Mouse (Mus musculus): Measurements from ENCODE around the gene Hoxa1. TPM values are rescaled to one million over a fixed set of nuclear protein-coding genes. Genes with fewer than 3 reads are reported as not detected.

Gene Hoxa1
- polyA plus RNA-seq, 1 experiment from 2014 or later: 0.52 TPM

- Histone ChIP-seq H3K27ac (replicated peaks) (no peak overlapping the region), H3K4me2 (replicated peaks) (no peak overlapping the region), H3K4me1 (peaks cover 11% of the 10 kb centered on the region), H3K27me3 (peaks cover 96% of the 10 kb centered on the region), H3K36me3 (no peaks in the 10 kb centered on the region), H3K4me3 (replicated peaks) (no peak overlapping the region), H3K9me3 (replicated peaks) (no peaks in the 10 kb centered on the region), H3K9ac (no peak overlapping the region)
- no peak for ATAC-seq (ENCODE audit: insufficient number of reproducible peaks, low FRiP score, low TSS enrichment, low read depth)
- WGBS: 8% methylated on average over 16 of the region's 16 CpGs
Measured at GRCm38 (mm10) chr6:52169499-52170165, 11.5 kb upstream of the Hoxa1 start.

DNA sequence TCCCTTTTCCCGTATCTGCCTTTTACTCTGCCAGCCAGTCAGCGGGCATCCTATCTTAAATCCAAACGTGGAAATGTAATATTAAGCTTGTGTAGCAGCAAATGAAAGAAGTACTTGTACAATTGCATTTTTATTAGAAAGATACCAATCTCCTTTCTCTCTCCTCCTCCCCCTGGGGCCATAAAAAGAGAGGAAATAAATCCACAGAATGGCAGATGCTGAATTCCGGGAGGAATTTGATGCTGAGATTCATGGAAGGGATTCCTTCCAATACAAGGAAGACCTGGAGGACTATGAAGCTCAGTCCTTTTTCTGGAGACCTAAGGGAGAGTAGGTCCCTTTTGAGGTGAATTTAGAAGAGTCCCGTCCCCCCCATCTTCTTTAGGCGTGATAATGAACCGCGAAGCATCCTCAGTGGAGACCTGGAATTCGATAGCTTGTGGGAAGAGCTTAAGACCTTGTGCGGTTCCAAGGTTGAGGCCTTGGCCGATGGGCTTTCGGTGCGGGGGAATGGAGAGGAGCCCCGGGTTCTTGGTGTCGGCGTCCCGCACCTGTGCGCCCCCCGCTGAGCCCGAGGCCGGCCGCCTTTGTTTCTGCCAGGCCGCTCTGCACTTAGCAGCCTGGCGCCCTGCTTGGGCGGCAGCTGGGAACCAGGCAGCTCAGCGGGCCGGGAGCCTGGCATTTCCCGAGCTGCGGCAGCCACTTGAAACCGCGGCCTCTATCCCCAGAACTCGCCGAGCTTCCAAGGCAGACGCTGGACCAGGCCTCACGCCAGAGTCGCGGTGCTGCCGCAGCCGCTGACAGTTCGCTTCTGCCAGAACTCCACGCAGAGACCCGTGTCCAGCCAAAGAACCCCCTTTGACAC lies 10.3 kb upstream of the Hoxa1 start:
- no peak overlapping the region for H3K27ac ChIP-seq (replicated peaks)
- H3K4me1 ChIP-seq: peaks cover 11% of the 10 kb centered on the region
- H3K4me3 ChIP-seq (replicated peaks): no peak overlapping the region
- no peaks in the 10 kb centered on the region for H3K36me3 ChIP-seq
- peaks cover 97% of the 10 kb centered on the region for H3K27me3 ChIP-seq
- no peak overlapping the region for H3K9ac ChIP-seq
- no peak overlapping the region for H3K4me2 ChIP-seq (replicated peaks)
- WGBS: 5% methylated on average over 42 of the region's 42 CpGs
- no peak for ATAC-seq (ENCODE audit: insufficient number of reproducible peaks, low FRiP score, low TSS enrichment, low read depth)
- no peaks in the 10 kb centered on the region for H3K9me3 ChIP-seq (replicated peaks)

DNA sequence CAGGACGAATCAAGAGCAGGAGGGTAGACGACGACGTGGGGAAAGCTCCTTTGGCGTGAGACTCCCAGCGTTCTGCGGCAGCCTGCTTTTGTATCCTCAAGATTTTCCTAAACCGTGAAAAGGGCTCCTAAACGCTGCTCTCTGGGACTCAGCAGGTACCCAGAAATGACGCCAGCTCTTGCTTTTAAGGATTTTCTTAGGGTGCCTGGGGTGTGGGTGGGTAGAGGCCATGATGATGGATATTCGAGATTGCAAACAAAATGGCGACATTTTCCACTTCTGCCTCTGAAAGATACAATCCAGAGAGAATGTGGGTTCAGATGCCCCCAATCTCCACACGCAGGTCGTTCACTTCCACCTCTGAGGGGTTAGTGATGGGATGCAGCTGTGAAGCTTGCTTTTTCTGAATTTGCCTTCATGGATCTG lies 9.6 kb upstream of the Hoxa1 start:
- Histone ChIP-seq H3K9ac (no peak overlapping the region), H3K9me3 (replicated peaks) (no peaks in the 10 kb centered on the region), H3K36me3 (no peaks in the 10 kb centered on the region), H3K4me1 (peaks cover 10% of the 10 kb centered on the region), H3K27me3 (peaks cover 97% of the 10 kb centered on the region), H3K4me2 (replicated peaks) (no peak overlapping the region), H3K27ac (replicated peaks) (no peak overlapping the region), H3K4me3 (replicated peaks) (no peak overlapping the region)
- WGBS: 5% methylated on average over 14 of the region's 14 CpGs
- ATAC-seq (ENCODE audit: insufficient number of reproducible peaks, low FRiP score, low TSS enrichment, low read depth): no peak

- Histone ChIP-seq H3K27ac (replicated peaks) (no peak overlapping the region), H3K9me3 (replicated peaks) (no peaks in the 10 kb centered on the region), H3K27me3 (peaks cover 95% of the 10 kb centered on the region), H3K4me2 (replicated peaks) (no peak overlapping the region), H3K36me3 (no peaks in the 10 kb centered on the region), H3K4me1 (peaks cover 4% of the 10 kb centered on the region), H3K9ac (no peak overlapping the region), H3K4me3 (replicated peaks) (no peak overlapping the region)
- WGBS: 17% methylated on average over 1 of the region's 1 CpGs
- no peak for ATAC-seq (ENCODE audit: insufficient number of reproducible peaks, low FRiP score, low TSS enrichment, low read depth)
Measured at GRCm38 (mm10) chr6:52167176-52167575, 9.1 kb upstream of the Hoxa1 start.

DNA sequence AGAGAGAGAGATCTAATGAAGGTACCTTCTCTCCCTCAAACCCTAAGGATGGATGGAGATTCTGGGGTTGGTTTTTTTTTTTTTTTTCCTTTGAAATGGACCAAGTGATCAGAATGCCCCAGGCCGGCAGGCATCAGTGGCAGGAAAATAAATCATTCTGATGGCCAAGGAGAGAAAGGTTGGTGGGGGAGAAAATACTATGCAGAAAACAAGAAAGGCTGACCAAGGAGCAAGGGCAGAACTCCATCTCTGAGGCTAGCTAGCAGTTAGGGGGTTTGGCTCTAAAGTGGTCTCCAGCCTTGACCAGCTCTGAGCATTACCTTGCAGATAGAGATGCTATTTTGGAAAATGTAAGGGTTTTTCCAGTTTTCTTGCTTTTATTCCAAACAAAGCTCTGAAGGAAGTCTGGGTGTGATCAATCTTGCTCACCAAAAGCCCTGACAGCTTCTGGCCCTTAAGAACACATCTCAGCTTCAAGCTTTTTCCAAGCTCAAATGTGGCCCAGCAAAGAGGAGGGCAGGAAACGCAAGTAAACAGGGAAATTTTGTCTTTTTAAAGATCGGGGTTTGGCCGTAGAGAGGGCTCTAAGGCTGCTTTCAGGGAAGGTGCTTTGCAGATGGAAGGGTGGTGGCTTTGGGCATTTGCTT lies 8.4 kb upstream of the Hoxa1 start:
- Histone ChIP-seq H3K9ac (no peak overlapping the region), H3K4me3 (replicated peaks) (no peak overlapping the region), H3K9me3 (replicated peaks) (no peaks in the 10 kb centered on the region), H3K4me1 (peaks cover 3% of the 10 kb centered on the region; the same call in 1 of the 2 replicates), H3K36me3 (no peaks in the 10 kb centered on the region), H3K27ac (replicated peaks) (no peak overlapping the region), H3K27me3 (peaks cover 95% of the 10 kb centered on the region), H3K4me2 (replicated peaks) (no peak overlapping the region)
- 7% methylated on average over 4 of the region's 4 CpGs for WGBS
- ATAC-seq (ENCODE audit: insufficient number of reproducible peaks, low FRiP score, low TSS enrichment, low read depth): no peak

DNA sequence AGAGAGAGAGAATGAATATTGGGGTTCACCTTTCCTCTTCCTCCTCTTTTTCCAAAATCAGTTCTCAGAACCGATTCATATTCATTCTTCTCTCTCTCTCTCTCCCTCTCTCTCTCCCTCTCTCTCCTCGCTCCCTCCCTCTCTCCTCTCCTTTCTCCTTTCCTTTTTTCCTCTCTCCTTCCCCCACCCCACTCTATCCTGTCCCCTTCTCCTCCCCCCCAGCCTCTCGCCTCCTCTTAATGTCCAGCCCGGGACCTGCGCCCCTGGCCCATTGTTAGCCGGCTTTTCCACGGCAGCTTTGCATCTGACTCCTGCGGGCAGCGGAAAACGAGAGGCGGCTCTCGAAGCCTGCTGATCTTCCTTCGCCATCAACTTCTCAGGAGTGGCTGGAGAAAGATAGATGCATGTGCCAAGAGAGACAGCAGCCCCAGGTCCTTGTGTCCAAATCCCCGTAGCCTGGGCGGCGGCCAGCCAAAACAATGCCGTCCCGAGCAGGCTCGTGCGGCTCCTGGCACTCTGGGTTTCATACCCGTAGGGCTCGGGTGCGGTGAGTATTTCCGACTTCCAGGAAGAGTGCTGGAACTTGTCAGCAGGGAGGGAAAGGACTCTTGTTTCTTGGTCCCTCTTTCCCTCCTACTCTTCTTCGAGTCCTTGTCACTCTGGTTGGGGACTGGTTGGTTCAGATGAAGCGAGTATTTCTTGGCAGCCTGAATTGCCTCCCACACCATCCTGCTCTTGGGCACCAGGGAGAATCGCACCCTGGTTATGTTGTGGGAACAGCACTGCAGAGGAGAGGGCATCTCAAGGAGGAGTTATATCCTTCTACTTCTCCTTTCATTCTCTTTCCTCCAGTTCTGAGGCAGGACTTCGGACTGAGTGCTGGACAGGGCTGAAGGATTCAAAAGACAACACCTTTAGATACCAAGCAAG lies 7.6 kb upstream of the Hoxa1 start:
- 3% methylated on average over 28 of the region's 28 CpGs for WGBS
- H3K4me3 ChIP-seq (replicated peaks): no peak overlapping the region
- ATAC-seq (ENCODE audit: insufficient number of reproducible peaks, low FRiP score, low TSS enrichment, low read depth): no peak

DNA sequence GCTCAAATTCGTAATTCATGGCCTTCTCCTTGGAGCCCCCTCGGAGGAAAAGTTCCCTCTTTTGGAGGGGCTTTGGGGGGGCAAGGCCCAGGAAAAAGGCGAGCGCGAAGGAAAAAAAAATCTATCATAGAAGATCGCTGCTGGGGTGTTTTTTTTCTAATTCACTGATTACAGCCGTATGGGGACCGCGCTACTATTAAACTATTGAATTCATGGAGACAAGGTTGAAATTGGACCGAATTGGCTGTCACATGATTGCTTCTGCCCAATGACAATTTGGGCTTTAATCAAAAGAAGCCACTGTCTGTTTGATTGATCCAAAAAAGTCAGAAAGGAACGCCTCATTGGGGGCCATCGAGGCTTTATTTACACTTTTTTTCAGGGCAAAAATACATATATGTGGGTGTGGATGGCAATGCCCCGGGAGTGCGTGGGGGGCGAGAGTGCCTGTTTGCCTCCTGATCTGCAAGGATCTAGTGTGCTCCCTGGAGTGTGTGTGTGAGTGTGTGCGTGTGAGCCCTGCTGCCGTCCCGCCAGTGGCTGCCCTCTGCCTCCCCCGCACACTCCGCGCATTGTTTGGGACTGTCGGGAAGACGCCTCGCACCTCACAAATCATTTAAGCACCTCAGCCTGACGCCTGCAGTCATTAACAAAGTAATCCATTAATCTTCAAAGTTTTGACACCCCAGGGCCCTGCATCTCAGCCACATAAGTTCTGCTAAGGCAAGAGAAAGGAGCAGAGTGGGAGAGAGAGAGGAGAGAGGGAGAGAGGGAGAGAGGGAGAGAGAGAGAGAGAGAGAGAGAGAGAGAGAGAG lies 6.7 kb upstream of the Hoxa1 start, which contains the start of gene Hoxa2:
Hoxa2 (minus strand) TSS at position 206 of the 815 bp plus-strand sequence.
- peak within 1 kb of the TSS; percentile 4; the same call in 1 of the 2 replicates for H3K4me2 ChIP-seq (replicated peaks)
- H3K4me3 ChIP-seq (replicated peaks): peak within 1 kb of the TSS; percentile 5; the same call in 1 of the 2 replicates
- WGBS: 2% methylated on average over 25 of the region's 25 CpGs
- no peak within 1 kb of the TSS for H3K27ac ChIP-seq (replicated peaks)
- no peaks in the 10 kb centered on the region for H3K36me3 ChIP-seq
- no peaks in the 10 kb centered on the region; the same call in 1 of the 2 replicates for H3K4me1 ChIP-seq
- H3K9ac ChIP-seq: no peak within 1 kb of the TSS
- ATAC-seq (ENCODE audit: insufficient number of reproducible peaks, low FRiP score, low TSS enrichment, low read depth): no peak
- H3K9me3 ChIP-seq (replicated peaks): no peaks in the 10 kb centered on the region
- H3K27me3 ChIP-seq: peaks cover 94% of the 10 kb centered on the region

More for the DNA sequence above, 7.6 kb upstream of the Hoxa1 start:
- Histone ChIP-seq H3K4me2 (replicated peaks) (no peak overlapping the region), H3K36me3 (no peaks in the 10 kb centered on the region), H3K27ac (replicated peaks) (no peak overlapping the region), H3K27me3 (peaks cover 94% of the 10 kb centered on the region), H3K9ac (no peak overlapping the region), H3K9me3 (replicated peaks) (no peaks in the 10 kb centered on the region), H3K4me1 (peaks cover 3% of the 10 kb centered on the region; the same call in 1 of the 2 replicates)

GRCm38 (mm10) chr6:52164051-52164625 lies 6.0 kb upstream of the Hoxa1 start:
- H3K27ac ChIP-seq (replicated peaks): no peak overlapping the region
- H3K4me2 ChIP-seq (replicated peaks): peak overlapping the region; percentile 4; the same call in 1 of the 2 replicates
- ATAC-seq (ENCODE audit: insufficient number of reproducible peaks, low FRiP score, low TSS enrichment, low read depth): no peak; the same call in 1 of the 2 replicates
- H3K4me1 ChIP-seq: peaks cover 1% of the 10 kb centered on the region
- 2% methylated on average over 39 of the region's 39 CpGs for WGBS
- H3K4me3 ChIP-seq (replicated peaks): peak overlapping the region; percentile 5; the same call in 1 of the 2 replicates
- H3K36me3 ChIP-seq: no peaks in the 10 kb centered on the region
- peaks cover 95% of the 10 kb centered on the region for H3K27me3 ChIP-seq
- H3K9me3 ChIP-seq (replicated peaks): no peaks in the 10 kb centered on the region
- no peak overlapping the region for H3K9ac ChIP-seq

DNA sequence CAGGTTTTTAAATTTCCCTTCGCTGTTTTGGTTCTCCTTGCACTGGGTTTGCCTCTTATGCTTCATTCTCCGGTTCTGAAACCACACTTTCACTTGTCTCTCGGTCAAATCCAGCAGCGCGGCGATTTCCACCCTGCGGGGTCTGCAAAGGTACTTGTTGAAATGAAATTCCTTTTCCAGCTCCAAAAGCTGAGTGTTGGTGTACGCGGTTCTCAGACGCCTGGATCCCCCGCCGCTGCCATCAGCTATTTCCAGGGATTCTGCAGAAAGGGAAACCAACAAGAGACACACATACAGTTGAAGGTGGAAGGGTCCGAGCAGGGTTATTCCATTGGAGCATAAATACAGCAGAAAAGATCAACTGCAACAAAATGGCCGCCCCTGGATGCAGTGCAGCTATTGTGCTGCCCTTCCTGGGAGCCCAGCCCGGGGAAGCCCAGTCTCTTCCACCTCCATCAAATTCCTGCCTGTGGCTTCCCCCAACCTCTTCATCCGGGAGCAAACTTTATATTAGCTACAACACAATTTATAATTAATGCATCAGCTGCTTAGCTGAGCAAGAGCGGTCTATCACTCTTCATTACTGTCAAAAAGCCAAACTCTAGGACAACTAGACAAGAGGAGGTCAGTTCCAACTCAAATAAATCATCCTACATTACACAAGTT lies 5.4 kb upstream of the Hoxa1 start:
- H3K27me3 ChIP-seq: peaks cover 97% of the 10 kb centered on the region
- no peaks in the 10 kb centered on the region for H3K36me3 ChIP-seq
- H3K9me3 ChIP-seq (replicated peaks): no peaks in the 10 kb centered on the region
- H3K4me2 ChIP-seq (replicated peaks): no peak overlapping the region; the same call in 1 of the 2 replicates
- H3K4me3 ChIP-seq (replicated peaks): no peak overlapping the region
- WGBS: 6% methylated on average over 17 of the region's 17 CpGs
- H3K9ac ChIP-seq: no peak overlapping the region
- peaks cover 7% of the 10 kb centered on the region for H3K4me1 ChIP-seq
- H3K27ac ChIP-seq (replicated peaks): no peak overlapping the region
- no peak for ATAC-seq (ENCODE audit: insufficient number of reproducible peaks, low FRiP score, low TSS enrichment, low read depth)

Data from embryonic facial prominence, embryonic 15.5 days (tissue).